Mouse (Mus musculus): ENCODE data around the gene Bsnd. TPM values are rescaled to one million over a fixed set of nuclear protein-coding genes. Genes with fewer than 3 reads are reported as not detected.

Bsnd gene
- total and polyA plus RNA-seq, 2 experiments from 2014 or later: not detected

- Histone ChIP-seq H3K4me2 (ENCODE audit: low read depth, low read length) (no peak overlapping the region), H3K4me3 (ENCODE audit: low read length) (no peak overlapping the region), H3K36me3 (ENCODE audit: insufficient read depth, low read length) (no peaks in the 10 kb centered on the region), H3K4me1 (ENCODE audit: insufficient read depth, low read length) (no peaks in the 10 kb centered on the region), H3K27me3 (ENCODE audit: insufficient read depth, low read length) (no peaks in the 10 kb centered on the region), H3K27ac (no peak overlapping the region), H3K9me3 (ENCODE audit: low read length) (no peaks in the 10 kb centered on the region), H3K9ac (replicated peaks; ENCODE audit: low read length) (no peak overlapping the region)
- 69% methylated on average over 7 of the region's 7 CpGs for WGBS
- peak; percentile 61 for TF ChIP-seq CTCF (IDR thresholded peaks at IDR 0.05; ENCODE audit: low read depth)
- DNase-seq (ENCODE audit: low spot score) (peak; percentile 20), ATAC-seq (no peak)
Measured at GRCm38 (mm10) chr4:106527856-106528547, 35.9 kb upstream of the Bsnd start.

- no peaks in the 10 kb centered on the region for H3K4me1 ChIP-seq (ENCODE audit: insufficient read depth, low read length)
- no peak overlapping the region for H3K4me3 ChIP-seq (ENCODE audit: low read length)
- no peaks in the 10 kb centered on the region for H3K9me3 ChIP-seq (ENCODE audit: low read length)
- WGBS: 89% methylated on average over 2 of the region's 2 CpGs
- H3K9ac ChIP-seq (replicated peaks; ENCODE audit: low read length): no peak overlapping the region
- DNase-seq (ENCODE audit: low spot score): no peak
- no peak overlapping the region for H3K4me2 ChIP-seq (ENCODE audit: low read depth, low read length)
- no peaks in the 10 kb centered on the region for H3K36me3 ChIP-seq (ENCODE audit: insufficient read depth, low read length)
- no peaks in the 10 kb centered on the region for H3K27me3 ChIP-seq (ENCODE audit: insufficient read depth, low read length)
- H3K27ac ChIP-seq: no peak overlapping the region
- ATAC-seq: no peak
- TF ChIP-seq CTCF (IDR thresholded peaks at IDR 0.05; ENCODE audit: low read depth): no peak
Measured at GRCm38 (mm10) chr4:106525001-106525400, 32.9 kb upstream of the Bsnd start.

GRCm38 (mm10) chr4:106524131-106524530, 32.0 kb upstream of the Bsnd start:
- no peak for DNase-seq (ENCODE audit: low spot score)
- no peaks in the 10 kb centered on the region for H3K9me3 ChIP-seq (ENCODE audit: low read length)

GRCm38 (mm10) chr4:106522547-106522946, 30.5 kb upstream of the Bsnd start:
- 74% methylated on average over 3 of the region's 3 CpGs for WGBS
- no peak for ATAC-seq

More at GRCm38 (mm10) chr4:106524131-106524530, 32.0 kb upstream of the Bsnd start:
- no peak for ATAC-seq
- Histone ChIP-seq H3K27me3 (ENCODE audit: insufficient read depth, low read length) (no peaks in the 10 kb centered on the region), H3K36me3 (ENCODE audit: insufficient read depth, low read length) (no peaks in the 10 kb centered on the region), H3K4me1 (ENCODE audit: insufficient read depth, low read length) (no peaks in the 10 kb centered on the region), H3K27ac (no peak overlapping the region), H3K4me2 (ENCODE audit: low read depth, low read length) (no peak overlapping the region), H3K4me3 (ENCODE audit: low read length) (no peak overlapping the region), H3K9ac (replicated peaks; ENCODE audit: low read length) (no peak overlapping the region)
- WGBS: 75% methylated on average over 2 of the region's 2 CpGs
- no peak for TF ChIP-seq CTCF (IDR thresholded peaks at IDR 0.05; ENCODE audit: low read depth)

GRCm38 (mm10) chr4:106514606-106515005, 22.5 kb upstream of the Bsnd start:
- no peak overlapping the region for H3K9ac ChIP-seq (replicated peaks; ENCODE audit: low read length)
- TF ChIP-seq CTCF (IDR thresholded peaks at IDR 0.05; ENCODE audit: low read depth): no peak
- no peak overlapping the region for H3K27ac ChIP-seq
- no peaks in the 10 kb centered on the region for H3K9me3 ChIP-seq (ENCODE audit: low read length)
- H3K4me1 ChIP-seq (ENCODE audit: insufficient read depth, low read length): no peaks in the 10 kb centered on the region
- no peak overlapping the region for H3K4me2 ChIP-seq (ENCODE audit: low read depth, low read length)
- ATAC-seq (no peak), DNase-seq (ENCODE audit: low spot score) (no peak)
- no peak overlapping the region for H3K4me3 ChIP-seq (ENCODE audit: low read length)
- no peaks in the 10 kb centered on the region for H3K27me3 ChIP-seq (ENCODE audit: insufficient read depth, low read length)
- 65% methylated on average over 6 of the region's 6 CpGs for WGBS
- no peaks in the 10 kb centered on the region for H3K36me3 ChIP-seq (ENCODE audit: insufficient read depth, low read length)

More at GRCm38 (mm10) chr4:106522547-106522946, 30.5 kb upstream of the Bsnd start:
- Histone ChIP-seq H3K9me3 (ENCODE audit: low read length) (no peaks in the 10 kb centered on the region), H3K4me1 (ENCODE audit: insufficient read depth, low read length) (no peaks in the 10 kb centered on the region), H3K36me3 (ENCODE audit: insufficient read depth, low read length) (no peaks in the 10 kb centered on the region), H3K9ac (replicated peaks; ENCODE audit: low read length) (no peak overlapping the region), H3K27ac (no peak overlapping the region), H3K4me3 (ENCODE audit: low read length) (no peak overlapping the region), H3K4me2 (ENCODE audit: low read depth, low read length) (no peak overlapping the region), H3K27me3 (ENCODE audit: insufficient read depth, low read length) (no peaks in the 10 kb centered on the region)
- DNase-seq (ENCODE audit: low spot score): no peak
- no peak for TF ChIP-seq CTCF (IDR thresholded peaks at IDR 0.05; ENCODE audit: low read depth)

GRCm38 (mm10) chr4:106509888-106510287, 17.8 kb upstream of the Bsnd start:
- TF ChIP-seq CTCF (IDR thresholded peaks at IDR 0.05; ENCODE audit: low read depth): no peak
- ATAC-seq: no peak
- no peak overlapping the region for H3K4me2 ChIP-seq (ENCODE audit: low read depth, low read length)
- H3K4me1 ChIP-seq (ENCODE audit: insufficient read depth, low read length): no peaks in the 10 kb centered on the region
- DNase-seq (ENCODE audit: low spot score): no peak
- H3K27me3 ChIP-seq (ENCODE audit: insufficient read depth, low read length): no peaks in the 10 kb centered on the region
- no peak overlapping the region for H3K4me3 ChIP-seq (ENCODE audit: low read length)
- no peaks in the 10 kb centered on the region for H3K9me3 ChIP-seq (ENCODE audit: low read length)
- H3K9ac ChIP-seq (replicated peaks; ENCODE audit: low read length): no peak overlapping the region
- H3K27ac ChIP-seq: no peak overlapping the region
- no peaks in the 10 kb centered on the region for H3K36me3 ChIP-seq (ENCODE audit: insufficient read depth, low read length)
- 76% methylated on average over 4 of the region's 4 CpGs for WGBS

GRCm38 (mm10) chr4:106505453-106506058, 13.5 kb upstream of the Bsnd start:
- Histone ChIP-seq H3K27me3 (ENCODE audit: insufficient read depth, low read length) (no peaks in the 10 kb centered on the region), H3K36me3 (ENCODE audit: insufficient read depth, low read length) (no peaks in the 10 kb centered on the region), H3K4me3 (ENCODE audit: low read length) (no peak overlapping the region), H3K9ac (replicated peaks; ENCODE audit: low read length) (no peak overlapping the region), H3K4me1 (ENCODE audit: insufficient read depth, low read length) (no peaks in the 10 kb centered on the region), H3K9me3 (ENCODE audit: low read length) (no peaks in the 10 kb centered on the region), H3K4me2 (ENCODE audit: low read depth, low read length) (no peak overlapping the region), H3K27ac (no peak overlapping the region)
- WGBS: 71% methylated on average over 14 of the region's 14 CpGs
- DNase-seq (ENCODE audit: low spot score) (no peak), ATAC-seq (no peak)
- TF ChIP-seq CTCF (IDR thresholded peaks at IDR 0.05; ENCODE audit: low read depth): no peak
